Mouse (Mus musculus) lung, embryonic 14.5 days (tissue): ENCODE results near the gene Prkca. TPM values are rescaled to one million over a fixed set of nuclear protein-coding genes. Genes with fewer than 3 reads are reported as not detected.

Source experiments
- ATAC-seq: fragments of 200-750 bp; cut with Nextera tagmentation; 2 replicates; pipeline ENCODE4 v1.8.0; 2017; ENCODE audit warnings: mild to moderate bottlenecking, moderate TSS enrichment, moderate library complexity; ENCODE audit not compliant: insufficient read depth
- DNase-seq: peaks from one replicate; pipeline ENCODE4 v3.0.0-alpha.2; 2015
- H3K27ac ChIP-seq: fragments of 300-500 bp; sonication (generic); 2 replicates; pipeline ENCODE4 v1.5.1; 2014; ENCODE audit warnings: low read depth, mild to moderate bottlenecking, moderate library complexity
- H3K27me3 ChIP-seq: fragments of 300-500 bp; sonication (generic); 2 replicates; pipeline ENCODE4 v1.6.1; 2014; ENCODE audit warnings: low read length, control low read depth; ENCODE audit not compliant: insufficient read depth
- H3K36me3 ChIP-seq: fragments of 300-500 bp; sonication (generic); 2 replicates; pipeline ENCODE4 v1.6.1; 2014; ENCODE audit warnings: control low read depth; ENCODE audit not compliant: insufficient read depth
- H3K4me1 ChIP-seq: fragments of 300-500 bp; sonication (generic); 2 replicates; pipeline ENCODE4 v1.6.1; 2014; ENCODE audit warnings: antibody characterized with exemption, control low read depth; ENCODE audit not compliant: insufficient read depth
- H3K4me2 ChIP-seq: fragments of 300-500 bp; sonication (generic); 2 replicates; pipeline ENCODE4 v1.6.1; 2014; ENCODE audit warnings: mild to moderate bottlenecking
- H3K4me3 ChIP-seq: fragments of 300-500 bp; sonication (generic); 2 replicates; pipeline ENCODE4 v1.5.1; 2014; ENCODE audit warnings: low read depth, low read length
- H3K9ac ChIP-seq: fragments of 300-500 bp; sonication (generic); 2 replicates; pipeline ENCODE4 v1.6.1; 2014
- H3K9me3 ChIP-seq: fragments of 300-500 bp; sonication (generic); 2 replicates; pipeline ENCODE4 v1.6.1; 2016; ENCODE audit warnings: low read depth, low read length, control low read depth
- CTCF ChIP-seq: IDR thresholded peaks from 2 replicates; pipeline ENCODE4 v1.5.1; 2016; ENCODE audit warnings: antibody characterized with exemption, low read depth
- WGBS: fragments of 180-500 bp; shearing (Covaris S2); extraction: QIAGEN DNeasy Blood & Tissue Kit; methylation state at CpG from one replicate; pipeline ENCODE4 v1.1.7; 2014; 5-methylcytosine and 5-hydroxymethylcytosine counted together
- microRNA-seq: library from miRNA; unstranded; fragments of <30 nt; microRNA quantifications from one replicate; pipeline ENCODE4, GENCODE M21; 2016; ENCODE audit warnings: borderline number of aligned reads
- polyA plus RNA-seq: library from polyadenylated mRNA; unstranded; fragments of >200 nt; fragmentation: Nextera tagmentation; extraction: Ambion mirVana; gene quantifications from 2 replicates; pipeline ENCODE4 v1.2.1, GENCODE M21; 2014

Prkca gene
- polyA plus RNA-seq, 1 experiment from 2014 or later: 11.8 TPM

- TF ChIP-seq CTCF: no peak
- Histone ChIP-seq H3K4me3 (no peak overlapping the region), H3K4me2 (no peak overlapping the region), H3K27me3 (no peaks in the 10 kb centered on the region), H3K9ac (no peak overlapping the region), H3K9me3 (no peaks in the 10 kb centered on the region), H3K4me1 (no peaks in the 10 kb centered on the region), H3K36me3 (no peaks in the 10 kb centered on the region), H3K27ac (no peak overlapping the region)
- 65% methylated on average over 9 of the region's 9 CpGs for WGBS
- no peak for ATAC-seq
- no peak for DNase-seq
Observed at GRCm38 (mm10) chr11:107905364-107905763, 438.4 kb downstream of the Prkca start.

GRCm38 (mm10) chr11:107903966-107904605, 439.6 kb downstream of the Prkca start:
- no peak overlapping the region for H3K9ac ChIP-seq
- DNase-seq (no peak), ATAC-seq (no peak)
- H3K27me3 ChIP-seq: no peaks in the 10 kb centered on the region
- H3K4me1 ChIP-seq: no peaks in the 10 kb centered on the region
- H3K4me3 ChIP-seq: no peak overlapping the region
- no peaks in the 10 kb centered on the region for H3K9me3 ChIP-seq
- H3K4me2 ChIP-seq: no peak overlapping the region
- no peak for TF ChIP-seq CTCF
- 16% methylated on average over 4 of the region's 4 CpGs for WGBS
- no peak overlapping the region for H3K27ac ChIP-seq
- H3K36me3 ChIP-seq: no peaks in the 10 kb centered on the region

GRCm38 (mm10) chr11:107900470-107900869, 443.3 kb downstream of the Prkca start:
- no peaks in the 10 kb centered on the region for H3K9me3 ChIP-seq
- ATAC-seq: no peak
- peak; percentile 45 for TF ChIP-seq CTCF
- no peaks in the 10 kb centered on the region for H3K36me3 ChIP-seq
- 44% methylated on average over 4 of the region's 4 CpGs for WGBS
- H3K4me1 ChIP-seq: no peaks in the 10 kb centered on the region
- no peak overlapping the region for H3K27ac ChIP-seq
- no peaks in the 10 kb centered on the region for H3K27me3 ChIP-seq
- H3K4me2 ChIP-seq: no peak overlapping the region
- peak; percentile 23 for DNase-seq
- H3K4me3 ChIP-seq: no peak overlapping the region
- H3K9ac ChIP-seq: no peak overlapping the region

GRCm38 (mm10) chr11:107898698-107899097, 445.0 kb downstream of the Prkca start:
- Histone ChIP-seq H3K4me2 (no peak overlapping the region), H3K9ac (no peak overlapping the region), H3K4me3 (no peak overlapping the region), H3K4me1 (no peaks in the 10 kb centered on the region), H3K27me3 (no peaks in the 10 kb centered on the region), H3K36me3 (no peaks in the 10 kb centered on the region), H3K27ac (no peak overlapping the region), H3K9me3 (no peaks in the 10 kb centered on the region)
- 33% methylated on average over 2 of the region's 2 CpGs for WGBS
- DNase-seq: no peak
- no peak for TF ChIP-seq CTCF
- no peak for ATAC-seq

GRCm38 (mm10) chr11:107895635-107896034, 448.1 kb downstream of the Prkca start:
- TF ChIP-seq CTCF: no peak
- DNase-seq: no peak
- Histone ChIP-seq H3K27me3 (no peaks in the 10 kb centered on the region), H3K4me3 (no peak overlapping the region), H3K9ac (no peak overlapping the region), H3K4me1 (no peaks in the 10 kb centered on the region), H3K4me2 (no peak overlapping the region), H3K27ac (no peak overlapping the region), H3K9me3 (no peaks in the 10 kb centered on the region), H3K36me3 (no peaks in the 10 kb centered on the region)
- no peak for ATAC-seq
- 63% methylated on average over 4 of the region's 4 CpGs for WGBS

- Histone ChIP-seq H3K27me3 (no peaks in the 10 kb centered on the region), H3K9ac (no peak overlapping the region), H3K36me3 (no peaks in the 10 kb centered on the region), H3K9me3 (no peaks in the 10 kb centered on the region), H3K4me3 (no peak overlapping the region), H3K4me2 (no peak overlapping the region), H3K27ac (no peak overlapping the region), H3K4me1 (no peaks in the 10 kb centered on the region)
- WGBS: 78% methylated on average over 3 of the region's 3 CpGs
- TF ChIP-seq CTCF: no peak
- DNase-seq: no peak
- no peak for ATAC-seq
Observed at GRCm38 (mm10) chr11:107891377-107891776, 452.4 kb downstream of the Prkca start.

- H3K4me1 ChIP-seq: no peaks in the 10 kb centered on the region
- H3K4me3 ChIP-seq: no peak overlapping the region
- no peak overlapping the region for H3K4me2 ChIP-seq
- no peak for TF ChIP-seq CTCF
- WGBS: 81% methylated on average over 6 of the region's 6 CpGs
- H3K27me3 ChIP-seq: no peaks in the 10 kb centered on the region
- DNase-seq (no peak), ATAC-seq (no peak)
- no peak overlapping the region for H3K9ac ChIP-seq
- H3K9me3 ChIP-seq: no peaks in the 10 kb centered on the region
- H3K36me3 ChIP-seq: no peaks in the 10 kb centered on the region
- H3K27ac ChIP-seq: no peak overlapping the region
Observed at GRCm38 (mm10) chr11:107887342-107887741, 456.4 kb downstream of the Prkca start.

Small RNA genes lying within 50 kb of the gene (microRNA-seq; reads per million reads assigned to microRNA genes)
- not detected for gene Mir7223

Other genes with a start within 250 kb of the Prkca start
- 0.30 TPM in 1 of 2 replicates, not detected in the other for gene Apoh, start 574 bp downstream of the Prkca start, polyA plus RNA-seq
- gene Cep112, start 81.3 kb upstream of the Prkca start, polyA plus RNA-seq: 20.2 and 21.9 TPM in 2 replicates